Mouse (Mus musculus) kidney, postnatal 14 days (tissue): ENCODE data around the gene Ehmt1.

ENCODE experiments used
- DNase-seq: peaks from one replicate; pipeline ENCODE4 v3.0.0; 2022; ENCODE audit warnings: mixed read lengths

Ehmt1 gene

GRCm38 (mm10) chr2:24918930-24919838 is at the start of gene Ehmt1:
Ehmt1 (minus strand) TSS chr2:24919614.
- DNase-seq: peak; percentile 98

GRCm38 (mm10) chr2:24962304-24963000 is 43.0 kb upstream of the Ehmt1 start, which contains the start of gene Dph7:
Dph7 (plus strand) TSS chr2:24962400.
- DNase-seq: peak; percentile 86

DNA sequence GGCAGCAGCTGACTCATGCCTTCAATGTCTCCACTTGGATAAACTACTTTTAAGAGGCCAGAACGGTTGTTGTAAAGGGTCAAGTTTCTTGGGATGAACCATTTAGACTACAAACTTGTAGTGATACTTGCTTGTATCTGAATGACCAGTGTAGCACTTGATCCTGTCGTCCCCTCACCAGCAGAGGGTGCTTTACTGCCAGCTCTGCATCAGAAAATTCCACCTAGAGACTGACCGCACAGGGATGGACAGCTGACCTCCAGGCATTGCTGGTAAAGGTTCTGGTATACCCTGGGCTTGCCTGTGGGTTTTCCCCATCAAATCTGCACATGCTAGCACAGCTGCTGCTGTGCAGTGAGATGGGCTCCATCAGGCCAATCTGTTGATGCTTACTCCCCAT is 41.5 kb upstream of the Ehmt1 start:
- peak; percentile 61 for DNase-seq

GRCm38 (mm10) chr2:24952537-24953055 is 33.2 kb upstream of the Ehmt1 start:
- DNase-seq: no peak

GRCm38 (mm10) chr2:24950189-24950535 is 30.7 kb upstream of the Ehmt1 start:
- DNase-seq: peak; percentile 16

GRCm38 (mm10) chr2:24949421-24950188 is 30.2 kb upstream of the Ehmt1 start, which contains the start of gene Zmynd19:
Zmynd19 (plus strand) TSS chr2:24949792.
- peak; percentile 99 for DNase-seq

DNA sequence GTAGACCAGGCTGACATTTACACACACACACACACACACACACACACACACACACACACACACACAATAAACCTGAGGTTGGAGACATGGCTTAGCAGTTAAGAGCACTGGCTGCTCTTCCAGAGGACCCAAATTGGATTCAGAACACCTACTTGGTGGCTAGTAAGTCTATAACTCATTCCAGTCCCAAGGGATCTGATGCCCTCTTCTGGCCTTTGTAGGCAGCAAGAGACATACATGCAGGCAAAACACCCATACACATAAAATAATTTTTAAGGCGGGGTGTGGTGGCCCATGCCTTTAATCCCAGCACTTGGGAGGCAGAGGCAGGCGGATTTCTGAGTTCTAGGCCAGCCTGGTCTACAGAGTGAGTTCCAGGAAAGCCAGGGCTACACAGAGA is 24.9 kb upstream of the Ehmt1 start:
- peak; percentile 67 for DNase-seq

- DNase-seq: no peak
These were observed 22.7 kb upstream of the Ehmt1 start for GRCm38 (mm10) chr2:24942092-24942491.

DNA sequence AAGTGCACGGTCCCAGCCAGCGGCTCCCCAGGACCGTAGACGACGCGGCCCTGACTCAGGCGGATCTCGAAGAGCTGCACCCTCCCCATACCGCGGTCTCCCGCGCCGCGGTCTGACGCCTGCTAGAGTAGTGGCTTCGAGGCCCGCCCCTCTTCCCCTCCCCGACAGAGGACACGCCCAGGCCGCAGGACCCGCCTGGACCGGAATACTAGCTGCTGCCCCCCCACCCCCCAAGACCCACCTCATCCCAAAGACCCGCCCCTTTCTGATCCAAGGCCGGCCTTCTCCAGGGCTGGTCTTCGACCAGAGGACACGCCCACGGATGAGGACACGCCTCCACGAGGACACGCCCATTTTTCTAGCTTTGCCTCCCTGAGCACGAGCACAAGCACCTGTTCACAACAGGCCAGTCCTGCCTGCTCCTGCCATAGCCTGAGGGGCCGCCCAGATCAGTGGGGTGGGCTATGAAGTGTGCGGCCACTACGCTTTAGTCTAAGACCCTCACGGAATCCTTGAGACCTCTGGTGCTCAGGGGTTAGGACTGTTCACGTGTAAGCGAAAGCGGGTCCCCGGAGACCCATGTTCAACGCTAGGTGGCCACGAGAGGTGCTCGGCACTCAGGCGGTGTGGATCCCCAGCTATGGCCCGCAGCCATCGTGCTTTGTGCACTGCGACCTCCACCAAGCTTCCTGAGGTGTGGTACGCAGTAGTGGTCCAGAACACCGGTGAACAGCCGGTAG is 15.8 kb upstream of the Ehmt1 start, which contains the start of gene Arrdc1:
Gene Arrdc1, minus strand, starts transcription at position 196 of the 740 bp plus-strand sequence.
- DNase-seq: peak; percentile 96

DNA sequence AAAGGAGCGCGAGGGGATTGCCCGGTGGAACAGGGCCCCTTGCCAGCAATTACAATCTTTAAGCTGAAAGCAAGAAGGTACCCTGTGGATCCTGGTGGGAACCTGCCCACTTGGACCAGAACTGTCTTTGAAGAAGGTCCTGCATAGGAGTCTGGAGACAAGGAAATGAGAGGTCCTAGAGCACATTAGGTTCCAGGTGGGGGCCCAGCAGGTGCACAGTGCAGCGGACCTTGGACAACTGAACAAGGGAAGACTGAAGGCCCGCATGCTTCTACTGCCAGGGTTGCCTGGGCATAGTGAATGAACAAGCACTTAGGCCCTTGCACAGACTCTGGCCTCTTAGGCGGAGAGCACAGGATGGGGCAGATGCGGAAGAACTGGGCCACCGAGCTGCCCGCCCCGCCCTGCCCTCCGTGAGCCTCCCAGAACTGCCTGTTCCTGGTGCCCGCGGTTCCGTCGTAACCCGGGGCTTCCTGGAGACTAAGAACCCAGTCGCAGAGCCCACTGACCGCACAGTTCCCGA is 15.1 kb upstream of the Ehmt1 start:
- peak; percentile 68 for DNase-seq

GRCm38 (mm10) chr2:24929593-24929992 is 10.2 kb upstream of the Ehmt1 start:
- DNase-seq: no peak

- peak; percentile 63 for DNase-seq
These were observed 9.7 kb upstream of the Ehmt1 start for GRCm38 (mm10) chr2:24929119-24929518.

- peak; percentile 75 for DNase-seq
These were observed 8.5 kb upstream of the Ehmt1 start for GRCm38 (mm10) chr2:24927810-24928479.

DNA sequence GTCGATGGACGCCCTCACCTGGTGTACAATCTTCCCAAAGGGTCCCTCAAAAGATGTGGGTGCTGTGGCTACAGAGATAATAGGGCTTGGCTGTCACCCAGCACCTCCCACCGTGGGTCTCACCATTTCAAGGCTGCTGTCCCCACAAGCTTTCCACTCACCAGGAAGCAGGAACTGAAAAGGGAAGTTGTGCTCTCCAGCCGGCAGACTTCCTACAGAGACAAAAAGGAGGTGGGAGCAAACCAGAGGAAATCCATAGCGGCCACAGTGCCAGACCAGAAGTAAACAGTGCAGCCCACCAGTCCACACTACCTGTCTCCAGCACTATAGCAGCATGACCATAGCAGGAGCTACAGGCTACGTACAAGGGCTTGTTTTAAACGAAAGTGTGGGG is 7.5 kb upstream of the Ehmt1 start:
- DNase-seq: no peak

GRCm38 (mm10) chr2:24926345-24926964 is 7.0 kb upstream of the Ehmt1 start:
- DNase-seq: no peak

DNA sequence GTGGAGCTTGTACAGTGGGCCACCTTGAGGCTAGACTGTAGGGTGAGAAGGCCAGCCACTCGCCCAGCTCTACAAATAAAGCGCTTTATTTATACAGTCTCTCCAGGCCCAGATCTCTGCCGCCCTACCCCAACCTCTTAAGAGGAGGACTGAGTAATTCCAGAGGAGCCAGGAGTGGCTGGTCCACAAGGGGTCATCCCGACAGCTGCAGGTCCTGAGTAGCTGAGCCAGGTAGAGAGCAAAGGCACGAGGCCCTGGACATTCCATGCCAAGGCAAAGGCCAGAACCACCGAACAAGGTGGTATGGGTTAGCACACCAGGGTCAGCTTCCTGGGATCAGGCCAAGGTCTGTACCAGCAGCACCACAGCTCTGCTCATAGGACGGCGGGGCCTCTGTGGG is 5.9 kb upstream of the Ehmt1 start:
- no peak for DNase-seq

GRCm38 (mm10) chr2:24923561-24923960 is 4.1 kb upstream of the Ehmt1 start:
- DNase-seq: peak; percentile 54

DNA sequence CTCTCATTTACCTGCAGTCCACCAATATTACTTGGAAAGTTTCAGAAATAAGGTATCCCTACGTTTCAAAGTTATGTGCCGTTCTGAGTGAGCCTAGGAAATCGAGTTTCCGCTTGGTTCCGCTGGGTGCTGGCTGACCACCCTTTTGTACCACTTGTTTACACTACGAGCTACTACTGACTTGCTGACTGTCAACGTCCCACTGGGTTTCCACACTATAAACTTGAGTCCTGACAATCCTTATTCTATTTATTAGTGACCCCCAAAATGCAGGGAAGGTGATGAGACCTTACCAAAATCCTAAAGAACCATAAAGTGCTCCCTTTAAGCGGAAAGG is 393 bp upstream of the Ehmt1 start:
- DNase-seq: no peak

DNA sequence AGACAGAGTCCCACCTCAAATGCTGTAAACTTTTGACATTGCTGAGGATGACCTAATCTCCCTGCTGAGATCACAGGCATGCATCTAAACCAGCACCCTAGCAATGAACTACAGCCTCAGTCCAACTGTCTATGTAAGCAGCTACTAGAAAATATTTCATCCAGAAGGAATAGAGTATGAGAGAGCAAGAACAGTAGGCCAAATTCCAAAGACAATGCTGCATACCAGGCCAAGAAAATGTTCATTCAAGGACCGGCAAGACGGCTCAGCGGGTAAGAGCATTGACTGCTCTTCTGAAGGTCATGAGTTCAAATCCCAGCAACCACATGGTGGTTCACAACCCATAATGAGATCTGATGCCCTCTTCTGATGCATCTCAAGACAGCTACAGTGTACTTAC is 4.7 kb downstream of the Ehmt1 start:
- DNase-seq: no peak

DNA sequence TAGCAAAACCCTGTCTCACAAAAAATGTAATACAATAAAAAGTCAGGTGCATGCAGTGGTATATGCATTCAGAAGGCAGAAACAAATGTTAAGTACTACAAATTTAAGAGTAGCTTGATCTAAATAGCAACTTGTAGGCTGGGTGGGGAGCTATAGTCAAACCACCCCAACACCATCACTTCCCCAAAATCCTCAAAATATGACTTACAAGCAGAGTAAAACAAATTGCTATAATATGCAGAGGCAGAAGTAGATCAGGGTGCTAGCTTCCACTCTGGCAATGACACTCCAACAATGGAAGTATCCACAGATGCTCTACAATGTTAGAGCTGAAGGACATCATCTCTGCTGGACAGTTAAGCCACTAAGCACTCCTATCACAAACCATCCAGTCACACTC is 6.8 kb downstream of the Ehmt1 start:
- no peak for DNase-seq

GRCm38 (mm10) chr2:24912189-24912588 is 7.2 kb downstream of the Ehmt1 start:
- DNase-seq: no peak
